ENCODE assay signal across 22 mouse cellular contexts in the genomic region with DNA sequence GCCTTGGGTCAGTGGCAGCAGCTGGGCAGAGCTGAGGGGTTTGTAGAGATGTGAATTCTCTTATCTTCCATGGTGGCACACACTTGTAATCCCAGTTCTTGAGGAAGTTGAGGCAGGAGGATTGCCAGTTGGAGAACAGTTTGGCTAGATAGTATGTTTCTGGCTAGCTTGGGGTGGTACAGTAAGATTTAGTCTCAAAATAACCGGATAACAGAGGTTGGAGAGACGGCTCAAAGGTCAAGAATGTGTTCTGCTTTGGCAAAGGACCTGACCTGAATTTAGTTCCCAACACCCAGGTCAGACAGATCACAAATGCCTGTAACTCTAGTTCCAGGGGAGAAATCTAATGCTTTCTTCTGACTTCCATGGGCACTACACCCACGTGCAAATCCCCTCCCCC. TPM values are rescaled to one million over a fixed set of nuclear protein-coding genes. Genes with fewer than 3 reads are reported as not detected.
DNase-seq lines count a peak whose midpoint lies in the region; ATAC-seq lines count a peak whose summit lies in the region.
"Had no signal": no experiment of that assay in that cellular context is flagged by ENCODE, and none has a peak within 500 bp of the region (broad histone marks: within the 10 kb centered on the region; RNA-seq: fewer than 3 reads in every experiment).

No protein-coding gene starts in this region.

- H3K9ac ChIP-seq in heart, embryonic 16.5 days (ENCODE audit: low read length): no peak overlapping the region
- no peak overlapping the region for H3K9ac ChIP-seq in midbrain, embryonic 15.5 days
- H3K9ac ChIP-seq: embryonic facial prominence, embryonic 15.5 days; liver, embryonic 15.5 days; lung, embryonic 15.5 days; stomach, embryonic 15.5 days had no signal

- no peak overlapping the region for H3K4me3 ChIP-seq in heart, embryonic 16.5 days (ENCODE audit: low read length)
- no peak overlapping the region for H3K4me3 ChIP-seq in midbrain, embryonic 10.5 days
- no peak overlapping the region for H3K4me3 ChIP-seq in midbrain, embryonic 15.5 days
- no peak overlapping the region for H3K4me3 ChIP-seq in limb, embryonic 10.5 days
- H3K4me3 ChIP-seq: embryonic facial prominence, embryonic 15.5 days; heart, adult 2 months; left cerebral cortex, adult 2 months; liver, embryonic 15.5 days; lung, embryonic 15.5 days; midbrain, embryonic 13.5 days; stomach, embryonic 15.5 days had no signal

- no peaks in the 10 kb centered on the region for H3K9me3 ChIP-seq in heart, embryonic 16.5 days (replicated peaks; ENCODE audit: control insufficient read depth, low read length)
- H3K9me3 ChIP-seq in midbrain, embryonic 10.5 days (replicated peaks): no peaks in the 10 kb centered on the region
- no peaks in the 10 kb centered on the region for H3K9me3 ChIP-seq in midbrain, embryonic 15.5 days
- no peaks in the 10 kb centered on the region for H3K9me3 ChIP-seq in limb, embryonic 10.5 days (replicated peaks)
- H3K9me3 ChIP-seq: embryonic facial prominence, embryonic 15.5 days; liver, embryonic 15.5 days; lung, embryonic 15.5 days; midbrain, embryonic 13.5 days; stomach, embryonic 15.5 days had no signal

- 51% methylated on average over 3 of the region's 3 CpGs for WGBS in heart, embryonic 16.5 days
- 70% methylated on average over 3 of the region's 3 CpGs for WGBS in midbrain, embryonic 10.5 days
- WGBS in midbrain, embryonic 15.5 days: 72% methylated on average over 3 of the region's 3 CpGs
- WGBS in limb, embryonic 10.5 days: 73% methylated on average over 3 of the region's 3 CpGs

- 0 out of 2 replicates have a peak overlapping the region, but pooled peaks have one; percentile 8 for H3K27ac ChIP-seq in heart, embryonic 16.5 days (ENCODE audit: low read length)
- peak overlapping the region; percentile 42; the same call in 1 of the 2 replicates for H3K27ac ChIP-seq in midbrain, embryonic 10.5 days (replicated peaks)
- no peak overlapping the region for H3K27ac ChIP-seq in midbrain, embryonic 15.5 days
- peak overlapping the region; percentile 56; the same call in 1 of the 2 replicates for H3K27ac ChIP-seq in limb, embryonic 10.5 days
- H3K27ac ChIP-seq: embryonic facial prominence, embryonic 15.5 days; heart, adult 2 months; left cerebral cortex, adult 2 months; liver, embryonic 15.5 days; lung, embryonic 15.5 days; stomach, embryonic 15.5 days had no signal

- no peaks in the 10 kb centered on the region for H3K36me3 ChIP-seq in heart, embryonic 16.5 days (ENCODE audit: control insufficient read depth, insufficient read depth)
- H3K36me3 ChIP-seq in midbrain, embryonic 10.5 days: 0 out of 2 replicates have a peak, but pooled peaks cover 1% of the 10 kb centered on the region
- H3K36me3 ChIP-seq in midbrain, embryonic 15.5 days (replicated peaks): no peaks in the 10 kb centered on the region
- 0 out of 2 replicates have a peak, but pooled peaks cover 7% of the 10 kb centered on the region for H3K36me3 ChIP-seq in limb, embryonic 10.5 days
- H3K36me3 ChIP-seq: liver, embryonic 15.5 days; lung, embryonic 15.5 days; midbrain, embryonic 13.5 days; stomach, embryonic 15.5 days had no signal

- no peaks in the 10 kb centered on the region for H3K27me3 ChIP-seq in heart, embryonic 16.5 days (ENCODE audit: control insufficient read depth, insufficient read depth, low read length)
- H3K27me3 ChIP-seq in midbrain, embryonic 10.5 days (ENCODE audit: low read depth, poor library complexity, severe bottlenecking): no peaks in the 10 kb centered on the region
- no peaks in the 10 kb centered on the region for H3K27me3 ChIP-seq in midbrain, embryonic 15.5 days (replicated peaks)
- no peaks in the 10 kb centered on the region for H3K27me3 ChIP-seq in limb, embryonic 10.5 days (ENCODE audit: low read depth, poor library complexity, severe bottlenecking)
- H3K27me3 ChIP-seq: embryonic facial prominence, embryonic 15.5 days; liver, embryonic 15.5 days; lung, embryonic 15.5 days; midbrain, embryonic 13.5 days; stomach, embryonic 15.5 days had no signal

- ATAC-seq in heart, embryonic 16.5 days (replicated peaks; ENCODE audit: extremely low read depth, insufficient read depth, low FRiP score): no peak
- ATAC-seq in midbrain, embryonic 15.5 days (replicated peaks): no peak

- DNase-seq in heart, adult 18-20 months: no peak
- DNase-seq in midbrain, embryonic 10.5 days (ENCODE audit: low spot score): no peak
- no peak for DNase-seq in limb, embryonic 10.5 days (ENCODE audit: low spot score)
- DNase-seq in left cerebral cortex, postnatal 25 days (ENCODE audit: low spot score in 2 of 2): no peak
- DNase-seq: adrenal gland, postnatal 25 days; B cell, adult 2 months; cerebellum, adult 11-12 months; cerebellum, adult 9-11 months; gastrocnemius, postnatal 25 days; heart, adult 2 months; kidney, adult 8-10 months; kidney, postnatal 25 days; liver; right cerebral cortex, postnatal 25 days had no signal

- no peak overlapping the region for H3K4me2 ChIP-seq in heart, embryonic 16.5 days (ENCODE audit: low read depth, low read length)
- H3K4me2 ChIP-seq in midbrain, embryonic 15.5 days: no peak overlapping the region
- H3K4me2 ChIP-seq: embryonic facial prominence, embryonic 15.5 days; liver, embryonic 15.5 days; lung, embryonic 15.5 days; stomach, embryonic 15.5 days had no signal

- intact Hi-C loops in left cerebral cortex, postnatal 25 days (cut with DNase I): no loop called here

- no peaks in the 10 kb centered on the region; the same call in 1 of the 2 replicates for H3K4me1 ChIP-seq in heart, embryonic 16.5 days (ENCODE audit: control insufficient read depth, insufficient read depth, low read length)
- peaks cover 20% of the 10 kb centered on the region for H3K4me1 ChIP-seq in midbrain, embryonic 10.5 days
- H3K4me1 ChIP-seq in midbrain, embryonic 15.5 days: peaks cover 6% of the 10 kb centered on the region
- peaks cover 19% of the 10 kb centered on the region; the same call in 1 of the 2 replicates for H3K4me1 ChIP-seq in limb, embryonic 10.5 days
- H3K4me1 ChIP-seq: liver, embryonic 15.5 days; lung, embryonic 15.5 days; stomach, embryonic 15.5 days had no signal

RNA-seq across cellular contexts. Expression of a gene that starts 15.3 kb away (rescaled TPM):
- polyA plus RNA-seq in heart, embryonic 16.5 days (2015; fragmentation: Nextera tagmentation; extraction: Ambion mirVana): 15.6 and 19.7 TPM in 2 replicates
- total RNA-seq in heart, adult 18-20 months (2021): 10 to 100 TPM; 38.5 to 43.3 TPM
- 4.1 and 5.4 TPM in 2 replicates for polyA plus RNA-seq in midbrain, embryonic 10.5 days (2016; fragmentation: Nextera tagmentation; extraction: Ambion mirVana)
- polyA plus RNA-seq in midbrain, embryonic 15.5 days (2015; fragmentation: Nextera tagmentation; extraction: Ambion mirVana): 1.1 and 1.4 TPM in 2 replicates
- 7.1 and 16.4 TPM in 2 replicates for polyA plus RNA-seq in limb, embryonic 10.5 days (2016; fragmentation: Nextera tagmentation; extraction: Ambion mirVana)
- total RNA-seq in left cerebral cortex, postnatal 25 days (2021): 1 to 10 TPM; 8.9 to 9.1 TPM
